Mouse (Mus musculus) midbrain, embryonic 11.5 days (tissue): Measurements from ENCODE around the gene Stoml3. TPM values are rescaled to one million over a fixed set of nuclear protein-coding genes. Genes with fewer than 3 reads are reported as not detected.
A peak's percentile ranks its signal among the peaks of the same experiment; 100 is the strongest.

Experiments
- ATAC-seq: fragments of 200-750 bp; cut with Nextera tagmentation; 2 replicates; pipeline ENCODE4 v1.8.0; 2017; ENCODE audit warnings: moderate TSS enrichment, moderate library complexity; ENCODE audit not compliant: low FRiP score
- DNase-seq: peaks from one replicate; pipeline ENCODE4 v3.0.0; 2015; ENCODE audit warnings: low spot score; ENCODE audit errors: missing footprints
- H3K27ac ChIP-seq: fragments of 300-500 bp; sonication (generic); 2 replicates; pipeline ENCODE4 v1.5.1; 2014; ENCODE audit warnings: low read depth, low read length
- H3K27me3 ChIP-seq: fragments of 300-500 bp; sonication (generic); 2 replicates; pipeline ENCODE4 v1.6.1; 2014; ENCODE audit warnings: mild to moderate bottlenecking, low read length, moderate library complexity, mixed read lengths; ENCODE audit not compliant: control insufficient read depth, insufficient read depth
- H3K36me3 ChIP-seq: fragments of 300-500 bp; sonication (generic); 2 replicates; pipeline ENCODE4 v1.6.1; 2014; ENCODE audit warnings: mild to moderate bottlenecking, low read length, moderate library complexity, mixed read lengths; ENCODE audit not compliant: control insufficient read depth, insufficient read depth
- H3K4me1 ChIP-seq: fragments of 300-500 bp; sonication (generic); 2 replicates; pipeline ENCODE4 v1.6.1; 2014; ENCODE audit warnings: low read length; ENCODE audit not compliant: control insufficient read depth, insufficient read depth
- H3K4me2 ChIP-seq: fragments of 300-500 bp; sonication (generic); 2 replicates; pipeline ENCODE4 v1.6.1; 2014; ENCODE audit warnings: mild to moderate bottlenecking, moderate library complexity
- H3K4me3 ChIP-seq: fragments of 300-500 bp; sonication (generic); 2 replicates; pipeline ENCODE4 v1.5.1; 2014; ENCODE audit warnings: low read depth, low read length
- H3K9ac ChIP-seq: fragments of 300-500 bp; sonication (generic); 2 replicates; pipeline ENCODE4 v1.6.1; 2014; ENCODE audit warnings: low read length
- H3K9me3 ChIP-seq: fragments of 300-500 bp; sonication (generic); 2 replicates; pipeline ENCODE4 v1.6.1; 2016; ENCODE audit warnings: low read length; ENCODE audit not compliant: control insufficient read depth
- WGBS: fragments of 180-500 bp; shearing (Covaris S2); extraction: QIAGEN DNeasy Blood & Tissue Kit; methylation state at CpG from one replicate; pipeline ENCODE4 v1.1.7; 2014; 5-methylcytosine and 5-hydroxymethylcytosine counted together
- polyA plus RNA-seq: library from polyadenylated mRNA; unstranded; fragments of >200 nt; fragmentation: Nextera tagmentation; extraction: Ambion mirVana; gene quantifications from 2 replicates; pipeline ENCODE4 v1.2.1, GENCODE M21; 2014

Gene Stoml3
- polyA plus RNA-seq, 1 experiment from 2014 or later = not detected

DNA sequence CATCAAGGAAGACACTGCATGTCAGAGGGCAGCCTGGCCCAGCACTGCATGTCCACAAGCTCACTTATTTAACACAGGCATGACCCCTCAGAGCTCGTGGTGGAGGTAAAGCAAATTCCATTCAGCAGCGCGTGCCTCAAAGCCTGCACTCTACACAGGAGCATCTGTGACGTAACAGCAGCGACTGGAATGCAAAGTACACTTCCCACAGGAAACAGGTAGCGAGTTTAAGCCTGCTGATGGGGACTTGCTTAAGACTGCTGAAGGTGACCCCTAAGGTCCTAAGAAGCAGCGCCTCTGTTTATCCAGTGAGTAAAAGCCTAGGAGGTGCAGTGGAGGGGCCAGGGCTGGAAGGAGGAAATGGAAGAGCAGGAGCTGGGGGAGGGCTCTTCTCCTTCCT lies 33.5 kb upstream of the Stoml3 start:
- H3K4me3 ChIP-seq = no peak overlapping the region
- no peaks in the 10 kb centered on the region for H3K9me3 ChIP-seq
- DNase-seq (no peak), ATAC-seq (no peak)
- no peak overlapping the region for H3K4me2 ChIP-seq
- no peak overlapping the region for H3K9ac ChIP-seq
- H3K27ac ChIP-seq = no peak overlapping the region
- H3K36me3 ChIP-seq = peaks cover 10% of the 10 kb centered on the region; the same call in 1 of the 2 replicates
- H3K27me3 ChIP-seq = no peaks in the 10 kb centered on the region
- no peaks in the 10 kb centered on the region for H3K4me1 ChIP-seq
- WGBS = 83% methylated on average over 7 of the region's 7 CpGs

- Histone ChIP-seq H3K27me3 (no peaks in the 10 kb centered on the region), H3K9me3 (no peaks in the 10 kb centered on the region), H3K4me2 (no peak overlapping the region), H3K4me3 (no peak overlapping the region), H3K36me3 (0 out of 2 replicates have a peak, but pooled peaks cover 2% of the 10 kb centered on the region), H3K9ac (no peak overlapping the region), H3K4me1 (no peaks in the 10 kb centered on the region; the same call in 1 of the 2 replicates), H3K27ac (no peak overlapping the region)
- DNase-seq (no peak), ATAC-seq (no peak)
- WGBS = 78% methylated on average over 5 of the region's 5 CpGs
Measured at GRCm38 (mm10) chr3:53457750-53458149, 30.7 kb upstream of the Stoml3 start.

DNA sequence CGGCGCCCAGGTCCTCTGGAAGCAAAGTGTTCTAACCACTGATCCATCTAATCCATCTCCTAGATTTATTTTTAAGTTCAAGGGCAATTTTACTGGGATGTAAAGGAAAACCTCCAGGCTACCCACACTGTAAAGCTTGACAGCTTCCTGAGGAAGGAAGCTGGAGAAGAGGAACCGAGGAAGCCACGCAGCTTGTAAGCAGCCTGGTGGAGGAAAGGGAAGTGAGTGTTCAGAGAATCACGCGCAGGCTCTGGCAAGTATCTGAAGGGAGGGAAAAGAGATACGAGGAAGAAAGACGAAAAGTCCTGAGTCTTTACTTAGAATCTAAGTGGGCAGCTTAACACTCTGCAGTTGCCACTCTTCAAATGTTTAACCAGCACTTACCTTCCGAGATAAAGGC lies 28.3 kb upstream of the Stoml3 start:
- WGBS = 91% methylated on average over 9 of the region's 9 CpGs
- H3K4me1 ChIP-seq = peaks cover 2% of the 10 kb centered on the region; the same call in 1 of the 2 replicates
- ATAC-seq (no peak), DNase-seq (peak; percentile 19)
- H3K27me3 ChIP-seq = no peaks in the 10 kb centered on the region
- H3K27ac ChIP-seq = no peak overlapping the region
- no peak overlapping the region for H3K4me2 ChIP-seq
- H3K4me3 ChIP-seq = no peak overlapping the region
- H3K9ac ChIP-seq = no peak overlapping the region
- H3K36me3 ChIP-seq = 0 out of 2 replicates have a peak, but pooled peaks cover 2% of the 10 kb centered on the region
- H3K9me3 ChIP-seq = no peaks in the 10 kb centered on the region

- WGBS = 6% methylated on average over 9 of the region's 9 CpGs
Measured at GRCm38 (mm10) chr3:53462701-53463045, 25.8 kb upstream of the Stoml3 start.

DNA sequence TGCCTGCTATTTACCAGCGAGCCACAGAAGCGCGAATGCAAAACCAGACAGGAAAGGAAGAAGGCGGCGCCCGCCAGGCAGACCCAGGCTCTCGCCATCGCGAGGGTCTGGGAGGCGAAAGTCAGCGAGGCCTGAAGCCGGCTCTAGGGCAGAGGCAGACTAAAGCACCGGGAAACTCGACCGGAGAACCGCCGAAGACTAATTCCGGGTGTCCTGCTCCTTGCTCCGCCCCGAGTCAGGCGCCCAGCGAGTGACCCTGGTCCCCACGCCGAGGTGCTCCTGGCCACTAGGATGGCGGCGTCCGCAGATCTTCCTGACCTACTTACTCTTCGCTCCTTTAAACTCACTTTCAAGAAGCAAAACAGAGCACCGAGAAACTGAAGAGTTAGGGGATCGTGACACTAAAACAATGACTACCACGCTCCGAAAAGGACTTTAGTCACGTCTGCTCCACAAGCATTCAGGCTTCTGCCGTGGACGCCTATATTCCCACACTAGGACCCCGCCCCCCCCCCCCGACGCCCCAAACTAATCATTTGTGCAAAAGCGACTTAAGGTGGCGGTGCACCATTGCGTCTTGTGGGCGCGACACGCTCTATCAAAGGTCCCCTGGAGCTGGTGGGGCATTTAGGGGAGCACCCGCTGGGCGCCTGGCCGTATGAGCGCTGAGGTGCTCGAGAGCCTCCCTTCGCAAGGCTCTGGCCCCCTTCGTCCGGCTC lies 25.2 kb upstream of the Stoml3 start, which contains the start of the genes Nhlrc3 and Proser1:
TSS of gene Nhlrc3 (minus strand) at position 287 of the 719 bp plus-strand sequence.
TSS of gene Proser1 (plus strand) at position 621 of the 719 bp plus-strand sequence.
- peak within 1 kb of the TSS; percentile 75 for H3K27ac ChIP-seq
- H3K9me3 ChIP-seq = no peaks in the 10 kb centered on the region
- H3K9ac ChIP-seq = peak within 1 kb of the TSS; percentile 95
- peak; percentile 99 for DNase-seq
- H3K4me3 ChIP-seq = peak within 1 kb of the TSS; percentile 64
- H3K4me1 ChIP-seq = peaks cover 14% of the 10 kb centered on the region
- under 1% methylated on average over 51 of the region's 52 CpGs for WGBS
- H3K4me2 ChIP-seq = peak within 1 kb of the TSS; percentile 79
- ATAC-seq = peak; percentile 98
- no peaks in the 10 kb centered on the region for H3K27me3 ChIP-seq
- no peaks in the 10 kb centered on the region for H3K36me3 ChIP-seq

More at GRCm38 (mm10) chr3:53462701-53463045, 25.8 kb upstream of the Stoml3 start:
- no peak for DNase-seq
- peak overlapping the region; percentile 64 for H3K4me3 ChIP-seq
- H3K9me3 ChIP-seq = no peaks in the 10 kb centered on the region
- H3K36me3 ChIP-seq = no peaks in the 10 kb centered on the region
- peak overlapping the region; percentile 95 for H3K9ac ChIP-seq
- peak overlapping the region; percentile 72 for H3K27ac ChIP-seq
- ATAC-seq = no peak; the same call in 1 of the 2 replicates
- peaks cover 14% of the 10 kb centered on the region for H3K4me1 ChIP-seq
- no peaks in the 10 kb centered on the region for H3K27me3 ChIP-seq
- peak overlapping the region; percentile 79 for H3K4me2 ChIP-seq

- Histone ChIP-seq H3K4me1 (peaks cover 14% of the 10 kb centered on the region), H3K36me3 (no peaks in the 10 kb centered on the region), H3K4me3 (peak overlapping the region; percentile 64), H3K4me2 (peak overlapping the region; percentile 79), H3K27ac (peak overlapping the region; percentile 75; the same call in 1 of the 2 replicates), H3K27me3 (no peaks in the 10 kb centered on the region), H3K9me3 (no peaks in the 10 kb centered on the region), H3K9ac (peak overlapping the region; percentile 95)
- no peak for ATAC-seq
- WGBS = under 1% methylated on average over 35 of the region's 35 CpGs
- DNase-seq = no peak
Measured at GRCm38 (mm10) chr3:53463765-53464114, 24.7 kb upstream of the Stoml3 start.

DNA sequence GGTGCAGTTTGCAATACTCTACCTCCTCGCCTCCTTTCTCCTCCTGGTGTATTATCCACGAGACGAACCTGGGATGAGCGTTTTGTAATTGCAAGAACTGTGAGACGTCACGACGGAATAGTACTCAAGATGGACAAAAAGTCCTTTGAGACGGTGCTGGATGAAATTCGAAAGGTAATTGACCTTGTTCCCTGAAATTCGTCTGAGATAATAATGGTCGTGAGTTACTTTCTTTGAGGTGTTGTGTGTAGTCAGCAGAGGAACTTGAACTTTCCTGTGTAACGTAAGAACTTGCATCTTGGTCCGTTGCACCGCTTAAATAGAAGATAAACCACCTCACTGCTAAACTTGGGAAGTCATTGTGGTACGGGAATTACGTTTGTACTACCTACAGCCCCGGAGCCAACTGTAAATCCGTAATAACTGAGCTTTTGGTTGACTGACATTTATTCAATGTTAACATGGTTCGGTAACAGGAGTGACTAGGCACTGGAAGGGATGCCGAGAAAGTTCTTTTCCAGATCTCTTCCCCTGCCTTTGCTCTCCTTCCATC lies 24.2 kb upstream of the Stoml3 start:
- no peaks in the 10 kb centered on the region for H3K9me3 ChIP-seq
- no peaks in the 10 kb centered on the region for H3K36me3 ChIP-seq
- no peaks in the 10 kb centered on the region for H3K27me3 ChIP-seq
- H3K4me2 ChIP-seq = peak overlapping the region; percentile 79
- WGBS = under 1% methylated on average over 20 of the region's 20 CpGs
- peak overlapping the region; percentile 95 for H3K9ac ChIP-seq
- peak overlapping the region; percentile 64 for H3K4me3 ChIP-seq
- no peak for ATAC-seq
- no peak overlapping the region; the same call in 1 of the 2 replicates for H3K27ac ChIP-seq
- peak; percentile 95 for DNase-seq
- peaks cover 14% of the 10 kb centered on the region for H3K4me1 ChIP-seq

DNA sequence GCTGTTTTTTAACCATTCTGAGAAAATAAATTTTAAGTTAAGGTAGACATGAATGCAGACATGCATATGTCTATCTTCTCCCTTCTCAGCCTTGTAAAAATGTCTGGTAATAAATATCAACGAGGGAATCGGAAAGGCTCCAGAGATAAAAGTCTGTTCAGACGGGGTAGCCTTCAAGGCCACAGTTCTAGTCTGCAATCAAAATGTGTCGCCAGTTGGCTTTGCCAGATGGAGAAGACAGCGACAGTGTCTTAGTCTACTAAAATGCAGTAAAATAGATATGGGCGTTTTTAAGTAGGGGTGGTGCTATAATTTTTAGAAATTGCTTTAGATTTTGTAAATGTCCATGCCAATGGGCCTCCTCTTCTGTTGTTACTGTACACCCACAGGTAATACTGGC lies 23.1 kb upstream of the Stoml3 start:
- Histone ChIP-seq H3K9me3 (no peaks in the 10 kb centered on the region), H3K9ac (0 out of 2 replicates have a peak overlapping the region, but pooled peaks have one; percentile 18), H3K4me2 (peak overlapping the region; percentile 79), H3K4me3 (peak overlapping the region; percentile 64), H3K27ac (no peak overlapping the region), H3K27me3 (no peaks in the 10 kb centered on the region), H3K4me1 (peaks cover 14% of the 10 kb centered on the region), H3K36me3 (no peaks in the 10 kb centered on the region)
- ATAC-seq = no peak
- DNase-seq = no peak
- 77% methylated on average over 6 of the region's 6 CpGs for WGBS

DNA sequence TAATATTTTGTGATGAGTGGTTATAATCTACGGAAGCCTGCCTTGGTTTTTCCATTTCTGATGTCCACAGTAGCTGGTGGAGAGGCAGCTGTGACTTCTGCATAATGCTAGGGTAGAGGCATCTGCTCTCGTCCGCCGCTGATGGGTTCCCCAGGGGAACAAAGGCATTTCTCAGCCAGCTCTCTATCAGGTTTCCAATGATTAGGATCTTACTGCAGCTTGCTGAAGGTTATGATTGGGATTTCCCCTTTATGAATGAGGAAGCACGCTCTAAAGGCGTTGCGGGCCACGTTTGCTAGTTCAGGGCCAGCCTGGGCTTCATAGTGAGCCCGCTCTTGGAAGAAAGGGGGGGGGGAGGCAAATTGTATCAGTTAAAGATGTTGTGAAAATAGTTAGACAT lies 22.0 kb upstream of the Stoml3 start:
- Histone ChIP-seq H3K9ac (no peak overlapping the region), H3K27me3 (no peaks in the 10 kb centered on the region), H3K4me3 (0 out of 2 replicates have a peak overlapping the region, but pooled peaks have one; percentile 2), H3K9me3 (no peaks in the 10 kb centered on the region), H3K36me3 (no peaks in the 10 kb centered on the region), H3K4me1 (peaks cover 14% of the 10 kb centered on the region), H3K4me2 (no peak overlapping the region), H3K27ac (no peak overlapping the region)
- 78% methylated on average over 9 of the region's 9 CpGs for WGBS
- no peak for DNase-seq
- no peak for ATAC-seq
